Mouse (Mus musculus) stomach, embryonic 14.5 days (tissue): ENCODE data around the gene Cemip2. TPM values are rescaled to one million over a fixed set of nuclear protein-coding genes. Genes with fewer than 3 reads are reported as not detected.

Experiments used
- ATAC-seq: fragments of 200-750 bp; cut with Nextera tagmentation; 2 replicates; pipeline ENCODE4 v1.8.0; 2017; ENCODE audit warnings: low read depth, moderate TSS enrichment; ENCODE audit not compliant: insufficient number of reproducible peaks, insufficient read depth, low FRiP score
- H3K27ac ChIP-seq: fragments of 300-500 bp; sonication (generic); 2 replicates; pipeline ENCODE4 v1.5.1; 2014; ENCODE audit warnings: mild to moderate bottlenecking, low read length, moderate library complexity, mixed read lengths
- H3K27me3 ChIP-seq: fragments of 300-500 bp; sonication (generic); 2 replicates; pipeline ENCODE4 v1.6.1; 2014; ENCODE audit warnings: low read length, control low read depth, mixed read lengths; ENCODE audit not compliant: control insufficient read depth, insufficient read depth
- H3K36me3 ChIP-seq: fragments of 300-500 bp; sonication (generic); 2 replicates; pipeline ENCODE4 v1.6.1; 2014; ENCODE audit warnings: mild to moderate bottlenecking, control low read depth, low read length, moderate library complexity, mixed read lengths; ENCODE audit not compliant: control insufficient read depth, insufficient read depth
- H3K4me1 ChIP-seq: fragments of 300-500 bp; sonication (generic); 2 replicates; pipeline ENCODE4 v1.6.1; 2014; ENCODE audit warnings: low read length, control low read depth, mixed read lengths; ENCODE audit not compliant: control insufficient read depth, insufficient read depth
- H3K4me2 ChIP-seq: fragments of 300-500 bp; sonication (generic); replicated peaks from 2 replicates; pipeline ENCODE4 v1.6.1; 2014; ENCODE audit warnings: low read depth, low read length, control low read depth
- H3K4me3 ChIP-seq: fragments of 300-500 bp; sonication (generic); 2 replicates; pipeline ENCODE4 v1.5.1; 2014; ENCODE audit warnings: low read depth, low read length, control low read depth
- H3K9ac ChIP-seq: fragments of 300-500 bp; sonication (generic); replicated peaks from 2 replicates; pipeline ENCODE4 v1.6.1; 2014; ENCODE audit warnings: low read depth, mild to moderate bottlenecking, control low read depth, low read length, moderate library complexity, mixed read lengths
- H3K9me3 ChIP-seq: fragments of 300-500 bp; sonication (generic); 2 replicates; pipeline ENCODE4 v1.6.1; 2016; ENCODE audit warnings: low read depth, low read length, control low read depth; ENCODE audit not compliant: control insufficient read depth
- WGBS: fragments of 180-500 bp; shearing (Covaris S2); extraction: QIAGEN DNeasy Blood & Tissue Kit; methylation state at CpG from one replicate; pipeline ENCODE4 v1.1.7; 2014; 5-methylcytosine and 5-hydroxymethylcytosine counted together
- polyA plus RNA-seq: library from polyadenylated mRNA; unstranded; fragments of >200 nt; fragmentation: Nextera tagmentation; extraction: Ambion mirVana; gene quantifications from 2 replicates; pipeline ENCODE4 v1.2.1, GENCODE M21; 2014

The Cemip2 gene
- polyA plus RNA-seq, 1 experiment from 2014 or later = 18.0 TPM

GRCm38 (mm10) chr19:21824146-21824545, 46.0 kb downstream of the Cemip2 start:
- no peak for ATAC-seq
- Histone ChIP-seq H3K4me2 (no peak overlapping the region), H3K36me3 (peaks cover 2% of the 10 kb centered on the region; the same call in 1 of the 2 replicates), H3K27ac (no peak overlapping the region), H3K4me1 (peaks cover 3% of the 10 kb centered on the region; the same call in 1 of the 2 replicates), H3K9ac (no peak overlapping the region), H3K9me3 (no peaks in the 10 kb centered on the region), H3K4me3 (no peak overlapping the region), H3K27me3 (no peaks in the 10 kb centered on the region)
- WGBS = 90% methylated on average over 5 of the region's 5 CpGs

- H3K4me2 ChIP-seq = no peak overlapping the region
- no peak for ATAC-seq
- H3K9ac ChIP-seq = no peak overlapping the region
- no peak overlapping the region for H3K27ac ChIP-seq
- peaks cover 8% of the 10 kb centered on the region for H3K36me3 ChIP-seq
- WGBS = 80% methylated on average over 4 of the region's 4 CpGs
- no peaks in the 10 kb centered on the region for H3K27me3 ChIP-seq
- no peaks in the 10 kb centered on the region for H3K9me3 ChIP-seq
- H3K4me3 ChIP-seq = no peak overlapping the region
- H3K4me1 ChIP-seq = peaks cover 3% of the 10 kb centered on the region; the same call in 1 of the 2 replicates
Measured at GRCm38 (mm10) chr19:21825128-21825885, 47.2 kb downstream of the Cemip2 start.

- Histone ChIP-seq H3K27ac (no peak overlapping the region; the same call in 1 of the 2 replicates), H3K27me3 (no peaks in the 10 kb centered on the region), H3K9ac (no peak overlapping the region), H3K4me3 (no peak overlapping the region), H3K4me2 (no peak overlapping the region), H3K36me3 (peaks cover 42% of the 10 kb centered on the region), H3K9me3 (no peaks in the 10 kb centered on the region), H3K4me1 (no peaks in the 10 kb centered on the region)
- 71% methylated on average over 12 of the region's 12 CpGs for WGBS
- no peak for ATAC-seq
Measured at GRCm38 (mm10) chr19:21833416-21833992, 55.4 kb downstream of the Cemip2 start.

- peaks cover 39% of the 10 kb centered on the region for H3K36me3 ChIP-seq
- WGBS = 85% methylated on average over 7 of the region's 7 CpGs
Measured at GRCm38 (mm10) chr19:21834952-21835351, 56.8 kb downstream of the Cemip2 start.

GRCm38 (mm10) chr19:21850721-21851120, 72.6 kb downstream of the Cemip2 start:
- Histone ChIP-seq H3K9ac (no peak overlapping the region), H3K36me3 (peaks cover 10% of the 10 kb centered on the region; the same call in 1 of the 2 replicates)
- 88% methylated on average over 10 of the region's 10 CpGs for WGBS

More at GRCm38 (mm10) chr19:21834952-21835351, 56.8 kb downstream of the Cemip2 start:
- no peaks in the 10 kb centered on the region for H3K4me1 ChIP-seq
- ATAC-seq = no peak
- H3K9ac ChIP-seq = no peak overlapping the region
- no peaks in the 10 kb centered on the region for H3K27me3 ChIP-seq
- H3K9me3 ChIP-seq = no peaks in the 10 kb centered on the region
- no peak overlapping the region for H3K4me3 ChIP-seq
- no peak overlapping the region for H3K4me2 ChIP-seq
- no peak overlapping the region for H3K27ac ChIP-seq

GRCm38 (mm10) chr19:21854526-21855228, 76.5 kb downstream of the Cemip2 start:
- H3K36me3 ChIP-seq = peaks cover 3% of the 10 kb centered on the region
- H3K27ac ChIP-seq = no peak overlapping the region
- H3K27me3 ChIP-seq = no peaks in the 10 kb centered on the region
- no peak for ATAC-seq
- no peak overlapping the region for H3K4me2 ChIP-seq
- 87% methylated on average over 5 of the region's 5 CpGs for WGBS
- no peaks in the 10 kb centered on the region for H3K4me1 ChIP-seq
- no peaks in the 10 kb centered on the region for H3K9me3 ChIP-seq
- H3K4me3 ChIP-seq = no peak overlapping the region
- no peak overlapping the region for H3K9ac ChIP-seq

More at GRCm38 (mm10) chr19:21850721-21851120, 72.6 kb downstream of the Cemip2 start:
- Histone ChIP-seq H3K4me2 (no peak overlapping the region), H3K27me3 (no peaks in the 10 kb centered on the region), H3K9me3 (no peaks in the 10 kb centered on the region), H3K4me3 (no peak overlapping the region), H3K27ac (no peak overlapping the region), H3K4me1 (no peaks in the 10 kb centered on the region)
- no peak for ATAC-seq

GRCm38 (mm10) chr19:21855421-21856128, 77.4 kb downstream of the Cemip2 start:
- H3K27me3 ChIP-seq = no peaks in the 10 kb centered on the region
- H3K9ac ChIP-seq = no peak overlapping the region
- H3K4me1 ChIP-seq = no peaks in the 10 kb centered on the region
- H3K4me2 ChIP-seq = no peak overlapping the region
- H3K36me3 ChIP-seq = peaks cover 3% of the 10 kb centered on the region
- no peak overlapping the region for H3K27ac ChIP-seq
- H3K4me3 ChIP-seq = no peak overlapping the region
- ATAC-seq = no peak
- no peaks in the 10 kb centered on the region for H3K9me3 ChIP-seq
- WGBS = 86% methylated on average over 8 of the region's 8 CpGs
